Mouse (Mus musculus): Measurements from ENCODE around the gene Gm42674. TPM values are rescaled to one million over a fixed set of nuclear protein-coding genes. Genes with fewer than 3 reads are reported as not detected.

The Gm42674 gene
- polyA plus RNA-seq, 1 experiment from 2014 or later = not detected

DNA sequence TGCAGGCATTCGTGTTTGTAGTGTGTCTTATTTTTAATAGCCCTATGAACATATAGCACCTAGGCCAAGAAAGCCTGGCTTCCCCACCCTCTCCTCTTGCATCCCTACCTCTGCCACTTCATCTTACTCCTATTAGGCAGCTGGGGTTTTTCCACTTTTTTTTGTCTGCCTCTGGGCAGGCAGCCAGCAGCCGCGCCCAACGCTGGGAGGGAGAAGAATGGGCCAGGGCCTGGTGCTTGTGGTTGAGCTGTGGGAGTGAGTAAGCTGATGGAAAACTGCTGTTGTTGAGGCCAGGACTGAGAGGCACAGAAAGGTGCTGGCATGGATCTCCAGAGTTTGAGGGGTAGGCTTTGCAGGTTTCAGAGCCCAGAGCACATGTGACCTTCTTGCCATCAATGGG, 2.7 kb downstream of the Gm42674 start:
- Histone ChIP-seq H3K27me3 (ENCODE audit: control insufficient read depth, insufficient read depth, low read length) (no peaks in the 10 kb centered on the region), H3K27ac (no peak overlapping the region), H3K9ac (no peak overlapping the region), H3K4me3 (replicated peaks; ENCODE audit: low read length) (no peak overlapping the region), H3K4me1 (replicated peaks; ENCODE audit: control insufficient read depth, insufficient read depth, low read length) (0 out of 2 replicates have a peak, but pooled peaks cover 5% of the 10 kb centered on the region), H3K36me3 (replicated peaks; ENCODE audit: control insufficient read depth, insufficient read depth) (no peaks in the 10 kb centered on the region), H3K4me2 (replicated peaks) (no peak overlapping the region), H3K9me3 (ENCODE audit: control insufficient read depth, low read length) (no peaks in the 10 kb centered on the region)
- 48% methylated on average over 4 of the region's 4 CpGs for WGBS
- DNase-seq (ENCODE audit: low spot score) (peak; percentile 66), ATAC-seq (ENCODE audit: low FRiP score) (peak; percentile 53; the same call in 1 of the 2 replicates)

DNA sequence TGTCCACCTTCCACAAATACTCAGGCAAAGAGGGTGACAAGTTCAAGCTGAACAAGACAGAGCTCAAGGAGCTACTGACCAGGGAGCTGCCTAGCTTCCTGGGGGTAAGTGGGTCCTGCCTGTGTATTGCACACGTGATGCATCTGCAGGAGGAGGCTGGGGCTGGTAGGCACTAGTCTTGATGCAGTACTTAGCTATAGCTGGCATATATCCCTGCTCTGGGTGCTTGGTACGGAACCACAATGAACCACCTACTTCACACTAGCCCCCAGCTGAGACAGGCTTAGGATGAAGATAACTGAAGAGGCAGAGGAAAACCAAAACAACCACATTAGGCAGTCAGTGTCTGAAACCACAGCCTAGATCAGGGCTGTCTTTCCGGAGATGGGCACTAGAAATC, 3.3 kb downstream of the Gm42674 start:
- Histone ChIP-seq H3K4me3 (replicated peaks; ENCODE audit: low read length) (no peak overlapping the region), H3K27ac (no peak overlapping the region), H3K9ac (no peak overlapping the region), H3K36me3 (replicated peaks; ENCODE audit: control insufficient read depth, insufficient read depth) (no peaks in the 10 kb centered on the region), H3K27me3 (ENCODE audit: control insufficient read depth, insufficient read depth, low read length) (no peaks in the 10 kb centered on the region), H3K4me1 (replicated peaks; ENCODE audit: control insufficient read depth, insufficient read depth, low read length) (0 out of 2 replicates have a peak, but pooled peaks cover 5% of the 10 kb centered on the region), H3K9me3 (ENCODE audit: control insufficient read depth, low read length) (no peaks in the 10 kb centered on the region), H3K4me2 (replicated peaks) (no peak overlapping the region)
- DNase-seq (ENCODE audit: low spot score) = no peak
- no peak for ATAC-seq (ENCODE audit: low FRiP score)
- WGBS = 82% methylated on average over 3 of the region's 3 CpGs

DNA sequence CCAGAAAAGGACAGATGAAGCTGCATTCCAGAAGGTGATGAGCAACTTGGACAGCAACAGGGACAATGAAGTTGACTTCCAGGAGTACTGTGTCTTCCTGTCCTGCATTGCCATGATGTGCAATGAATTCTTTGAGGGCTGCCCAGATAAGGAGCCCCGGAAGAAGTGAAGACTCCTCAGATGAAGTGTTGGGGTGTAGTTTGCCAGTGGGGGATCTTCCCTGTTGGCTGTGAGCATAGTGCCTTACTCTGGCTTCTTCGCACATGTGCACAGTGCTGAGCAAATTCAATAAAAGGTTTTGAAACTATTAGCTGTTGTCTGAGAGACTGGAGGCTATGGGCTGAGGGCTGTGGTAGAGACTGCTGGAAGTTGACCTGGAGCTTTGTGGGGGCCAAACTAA, 4.0 kb downstream of the Gm42674 start:
- 96% methylated on average over 2 of the region's 2 CpGs for WGBS
- Histone ChIP-seq H3K9me3 (ENCODE audit: control insufficient read depth, low read length) (no peaks in the 10 kb centered on the region), H3K36me3 (replicated peaks; ENCODE audit: control insufficient read depth, insufficient read depth) (no peaks in the 10 kb centered on the region), H3K4me1 (replicated peaks; ENCODE audit: control insufficient read depth, insufficient read depth, low read length) (0 out of 2 replicates have a peak, but pooled peaks cover 5% of the 10 kb centered on the region), H3K27ac (no peak overlapping the region), H3K27me3 (ENCODE audit: control insufficient read depth, insufficient read depth, low read length) (no peaks in the 10 kb centered on the region), H3K9ac (no peak overlapping the region), H3K4me2 (replicated peaks) (no peak overlapping the region), H3K4me3 (replicated peaks; ENCODE audit: low read length) (no peak overlapping the region)
- ATAC-seq (ENCODE audit: low FRiP score) = no peak
- DNase-seq (ENCODE audit: low spot score) = no peak

DNA sequence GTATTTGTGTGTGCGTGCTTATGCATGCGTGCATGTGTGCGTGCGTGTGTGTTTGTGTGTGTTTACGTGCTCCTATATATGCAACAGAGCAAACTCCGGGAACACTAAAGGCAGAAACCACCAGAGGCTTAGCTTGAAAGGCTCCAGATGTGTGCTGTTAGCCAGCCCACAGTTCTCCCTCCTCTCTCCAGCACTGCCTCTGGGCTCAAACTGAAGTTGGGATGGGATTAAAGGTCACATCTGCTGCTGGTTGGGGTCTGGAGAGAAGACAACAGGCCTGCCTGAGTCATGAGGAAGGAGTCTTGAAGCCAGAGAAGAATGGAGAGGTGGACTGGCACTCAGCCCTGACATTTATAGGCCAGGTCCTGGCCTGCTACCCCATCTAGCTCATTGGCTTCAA, 4.5 kb downstream of the Gm42674 start:
- Histone ChIP-seq H3K9me3 (ENCODE audit: control insufficient read depth, low read length) (no peaks in the 10 kb centered on the region), H3K4me2 (replicated peaks) (no peak overlapping the region), H3K9ac (no peak overlapping the region), H3K27ac (no peak overlapping the region), H3K27me3 (ENCODE audit: control insufficient read depth, insufficient read depth, low read length) (no peaks in the 10 kb centered on the region), H3K36me3 (replicated peaks; ENCODE audit: control insufficient read depth, insufficient read depth) (no peaks in the 10 kb centered on the region), H3K4me1 (replicated peaks; ENCODE audit: control insufficient read depth, insufficient read depth, low read length) (0 out of 2 replicates have a peak, but pooled peaks cover 5% of the 10 kb centered on the region), H3K4me3 (replicated peaks; ENCODE audit: low read length) (no peak overlapping the region)
- no peak for ATAC-seq (ENCODE audit: low FRiP score)
- WGBS = 93% methylated on average over 6 of the region's 6 CpGs
- no peak for DNase-seq (ENCODE audit: low spot score)

DNA sequence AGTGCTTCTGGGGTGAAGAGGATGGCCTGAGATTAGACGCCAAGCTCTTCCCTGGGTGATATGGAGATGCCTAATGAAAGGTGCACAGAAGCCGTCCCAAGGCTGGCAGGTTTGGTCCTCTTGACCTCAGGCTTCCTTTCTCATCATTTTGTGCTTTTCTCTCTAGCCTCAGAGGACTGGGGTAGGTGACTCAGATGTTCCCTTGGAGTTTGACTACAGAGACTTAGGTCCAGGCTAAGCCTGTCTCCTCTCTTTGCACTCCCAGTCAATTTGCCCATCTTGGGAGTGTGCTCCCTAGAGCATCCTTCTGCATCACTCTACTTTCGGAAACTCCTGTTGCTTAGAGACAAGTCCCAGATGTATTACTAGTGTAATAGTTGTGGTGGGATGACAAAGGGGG, 5.7 kb downstream of the Gm42674 start:
- Histone ChIP-seq H3K4me1 (replicated peaks; ENCODE audit: control insufficient read depth, insufficient read depth, low read length) (0 out of 2 replicates have a peak, but pooled peaks cover 5% of the 10 kb centered on the region), H3K27ac (no peak overlapping the region), H3K4me2 (replicated peaks) (no peak overlapping the region), H3K9me3 (ENCODE audit: control insufficient read depth, low read length) (no peaks in the 10 kb centered on the region), H3K27me3 (ENCODE audit: control insufficient read depth, insufficient read depth, low read length) (no peaks in the 10 kb centered on the region), H3K36me3 (replicated peaks; ENCODE audit: control insufficient read depth, insufficient read depth) (no peaks in the 10 kb centered on the region), H3K9ac (no peak overlapping the region), H3K4me3 (replicated peaks; ENCODE audit: low read length) (no peak overlapping the region)
- ATAC-seq (ENCODE audit: low FRiP score) = no peak
- DNase-seq (ENCODE audit: low spot score) = no peak
- 86% methylated on average over 3 of the region's 3 CpGs for WGBS

DNA sequence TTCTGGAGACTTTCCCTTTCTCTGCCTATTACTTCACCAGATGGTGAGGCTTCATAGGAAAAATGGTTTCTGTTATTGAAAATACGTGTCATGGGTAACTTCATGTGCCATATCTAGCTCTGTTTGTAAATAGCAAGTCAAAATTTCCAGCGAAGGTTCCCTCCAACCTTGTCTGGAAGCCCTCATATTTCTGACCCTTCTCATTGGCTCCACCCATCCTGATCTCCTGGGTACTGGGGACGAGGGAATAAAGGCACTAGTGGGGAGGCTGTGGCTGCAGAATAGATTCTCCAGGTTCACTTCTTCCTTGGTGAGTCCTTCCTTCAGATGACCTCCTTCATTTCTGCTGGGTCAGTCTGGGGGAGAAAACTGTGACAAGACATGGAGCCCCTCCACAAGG, 6.5 kb downstream of the Gm42674 start, which contains the start of gene S100a5:
Gene S100a5, plus strand, starts transcription at position 301 of the 400 bp plus-strand sequence.
- Histone ChIP-seq H3K9me3 (ENCODE audit: control insufficient read depth, low read length) (no peaks in the 10 kb centered on the region), H3K27me3 (ENCODE audit: control insufficient read depth, insufficient read depth, low read length) (no peaks in the 10 kb centered on the region), H3K4me1 (replicated peaks; ENCODE audit: control insufficient read depth, insufficient read depth, low read length) (0 out of 2 replicates have a peak, but pooled peaks cover 5% of the 10 kb centered on the region), H3K36me3 (replicated peaks; ENCODE audit: control insufficient read depth, insufficient read depth) (no peaks in the 10 kb centered on the region), H3K4me2 (replicated peaks) (no peak within 1 kb of the TSS), H3K9ac (no peak within 1 kb of the TSS), H3K4me3 (replicated peaks; ENCODE audit: low read length) (no peak within 1 kb of the TSS), H3K27ac (no peak within 1 kb of the TSS)
- DNase-seq (ENCODE audit: low spot score) (no peak), ATAC-seq (ENCODE audit: low FRiP score) (no peak)
- WGBS = 68% methylated on average over 3 of the region's 3 CpGs

DNA sequence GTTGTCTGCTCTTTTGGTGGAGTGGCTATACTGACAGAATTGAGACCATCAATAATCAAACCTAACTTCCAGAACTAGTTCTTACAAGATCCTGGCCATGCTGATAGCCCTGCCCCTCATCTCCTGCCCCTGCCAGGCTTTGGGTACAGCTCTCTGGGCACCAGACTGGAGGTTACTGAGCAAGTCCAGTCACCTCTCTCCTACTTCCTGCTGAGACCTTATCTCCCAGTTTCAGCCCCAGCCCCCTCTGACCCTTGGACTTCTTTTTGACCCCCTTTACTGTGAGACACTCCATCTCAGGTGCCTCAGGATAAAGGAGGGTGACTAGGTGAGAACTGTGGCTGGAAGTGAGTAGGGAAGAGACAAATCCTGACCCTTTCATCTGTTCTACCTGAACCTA, 7.4 kb downstream of the Gm42674 start:
- Histone ChIP-seq H3K9me3 (ENCODE audit: control insufficient read depth, low read length) (no peaks in the 10 kb centered on the region), H3K4me2 (replicated peaks) (no peak overlapping the region), H3K27me3 (ENCODE audit: control insufficient read depth, insufficient read depth, low read length) (0 out of 2 replicates have a peak, but pooled peaks cover 4% of the 10 kb centered on the region), H3K4me1 (replicated peaks; ENCODE audit: control insufficient read depth, insufficient read depth, low read length) (0 out of 2 replicates have a peak, but pooled peaks cover 5% of the 10 kb centered on the region), H3K4me3 (replicated peaks; ENCODE audit: low read length) (no peak overlapping the region), H3K9ac (no peak overlapping the region), H3K36me3 (replicated peaks; ENCODE audit: control insufficient read depth, insufficient read depth) (no peaks in the 10 kb centered on the region), H3K27ac (no peak overlapping the region)
- DNase-seq (ENCODE audit: low spot score) (no peak), ATAC-seq (ENCODE audit: low FRiP score) (no peak)

DNA sequence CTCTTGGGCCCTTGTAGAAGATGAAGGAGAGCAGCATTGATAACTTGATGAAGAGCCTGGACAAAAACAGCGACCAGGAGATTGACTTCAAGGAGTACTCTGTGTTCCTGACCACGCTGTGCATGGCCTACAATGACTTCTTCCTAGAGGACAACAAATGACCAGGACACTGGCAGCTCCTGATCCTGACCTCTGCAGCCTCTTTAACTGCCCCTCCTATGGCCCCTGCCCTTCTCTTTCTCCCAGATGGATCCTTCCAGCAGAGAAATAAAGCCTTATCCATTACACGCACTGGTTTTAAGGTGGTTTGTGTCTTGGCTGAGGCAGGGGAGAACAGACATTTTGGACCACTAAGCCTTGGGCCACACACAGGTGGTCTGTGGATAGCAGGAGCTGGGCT, 9.8 kb downstream of the Gm42674 start:
- no peak overlapping the region for H3K4me3 ChIP-seq (replicated peaks; ENCODE audit: low read length)
- H3K27ac ChIP-seq = no peak overlapping the region
- H3K27me3 ChIP-seq (ENCODE audit: control insufficient read depth, insufficient read depth, low read length) = 0 out of 2 replicates have a peak, but pooled peaks cover 4% of the 10 kb centered on the region
- H3K36me3 ChIP-seq (replicated peaks; ENCODE audit: control insufficient read depth, insufficient read depth) = no peaks in the 10 kb centered on the region
- DNase-seq (ENCODE audit: low spot score) (no peak), ATAC-seq (ENCODE audit: low FRiP score) (no peak)
- no peaks in the 10 kb centered on the region for H3K4me1 ChIP-seq (replicated peaks; ENCODE audit: control insufficient read depth, insufficient read depth, low read length)
- H3K9me3 ChIP-seq (ENCODE audit: control insufficient read depth, low read length) = no peaks in the 10 kb centered on the region
- no peak overlapping the region for H3K4me2 ChIP-seq (replicated peaks)
- H3K9ac ChIP-seq = no peak overlapping the region
- WGBS = 85% methylated on average over 3 of the region's 3 CpGs

DNA sequence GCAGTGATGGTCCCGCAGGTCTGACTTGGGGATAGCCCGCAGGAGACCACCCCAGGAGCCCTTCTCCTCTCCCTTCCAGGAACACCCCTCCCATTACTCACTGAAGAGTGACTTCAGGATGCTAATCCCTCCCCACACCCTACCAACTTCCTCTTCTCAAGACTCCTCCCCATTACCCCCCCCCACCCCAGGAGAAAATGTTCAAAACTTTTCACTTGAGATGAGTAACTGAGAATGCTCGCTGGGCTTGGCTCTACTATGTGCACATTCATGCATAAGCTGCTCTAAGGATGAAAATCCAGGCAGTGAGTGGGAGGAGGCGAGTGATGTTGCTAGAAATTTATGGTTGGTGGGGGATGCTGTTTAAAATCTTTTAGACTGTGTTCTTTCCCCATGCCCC, 10.4 kb downstream of the Gm42674 start:
- Histone ChIP-seq H3K36me3 (replicated peaks; ENCODE audit: control insufficient read depth, insufficient read depth) (no peaks in the 10 kb centered on the region), H3K27ac (no peak overlapping the region), H3K4me3 (replicated peaks; ENCODE audit: low read length) (no peak overlapping the region), H3K4me2 (replicated peaks) (no peak overlapping the region), H3K9ac (no peak overlapping the region), H3K9me3 (ENCODE audit: control insufficient read depth, low read length) (no peaks in the 10 kb centered on the region), H3K4me1 (replicated peaks; ENCODE audit: control insufficient read depth, insufficient read depth, low read length) (no peaks in the 10 kb centered on the region), H3K27me3 (ENCODE audit: control insufficient read depth, insufficient read depth, low read length) (0 out of 2 replicates have a peak, but pooled peaks cover 4% of the 10 kb centered on the region)
- WGBS = 75% methylated on average over 4 of the region's 4 CpGs
- ATAC-seq (ENCODE audit: low FRiP score) (no peak), DNase-seq (ENCODE audit: low spot score) (no peak)

Measured in hindbrain, embryonic 14.5 days (tissue).